Mouse (Mus musculus) erythroblast, embryonic 14.5 days (primary cell): ENCODE measurements around the gene Rab22a.

ENCODE experiments used
- GATA1 ChIP-seq: IDR thresholded peaks from 2 replicates; pipeline ENCODE4 v1.6.1; 2012; ENCODE audit warnings: low read length, inconsistent platforms, mixed read lengths
- TAL1 ChIP-seq: IDR thresholded peaks from 3 replicates; pipeline ENCODE4 v1.6.1; 2012; ENCODE audit warnings: low read length, inconsistent platforms, mixed read lengths

DNA sequence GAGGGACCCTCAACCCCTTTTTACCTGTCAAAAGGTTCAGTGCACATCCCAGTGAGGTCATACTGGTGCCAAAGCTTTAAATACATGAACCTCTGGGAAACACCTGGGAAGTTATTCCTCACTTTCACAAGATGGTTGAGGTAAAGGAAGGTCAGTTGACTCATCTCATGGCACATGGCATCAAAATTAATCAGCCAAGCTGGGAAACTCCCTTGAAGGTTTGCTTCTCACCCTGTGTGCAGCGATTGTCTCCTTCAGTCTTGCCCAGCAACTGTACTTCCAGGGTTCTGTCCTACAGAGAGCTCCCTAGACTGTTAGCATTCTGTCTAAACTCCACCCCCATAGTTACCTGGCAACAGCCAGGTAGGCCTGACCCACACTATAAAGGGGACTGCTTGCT, 20.6 kb downstream of the Rab22a start:
- TF ChIP-seq TAL1 (no peak), GATA1 (no peak)
